Mouse (Mus musculus) bone marrow macrophage, adult 2 months (primary cell): ENCODE results near the gene Sh3d21.

Experiments used
- CTCF ChIP-seq: IDR thresholded peaks from 2 replicates; pipeline ENCODE4 v1.5.1; 2012; ENCODE audit warnings: low read depth, mild to moderate bottlenecking, low read length, moderate library complexity
- POLR2A ChIP-seq: IDR thresholded peaks from 2 replicates; pipeline ENCODE4 v1.6.1; 2012; ENCODE audit warnings: mild to moderate bottlenecking, low read depth, low read length, borderline replicate concordance

DNA sequence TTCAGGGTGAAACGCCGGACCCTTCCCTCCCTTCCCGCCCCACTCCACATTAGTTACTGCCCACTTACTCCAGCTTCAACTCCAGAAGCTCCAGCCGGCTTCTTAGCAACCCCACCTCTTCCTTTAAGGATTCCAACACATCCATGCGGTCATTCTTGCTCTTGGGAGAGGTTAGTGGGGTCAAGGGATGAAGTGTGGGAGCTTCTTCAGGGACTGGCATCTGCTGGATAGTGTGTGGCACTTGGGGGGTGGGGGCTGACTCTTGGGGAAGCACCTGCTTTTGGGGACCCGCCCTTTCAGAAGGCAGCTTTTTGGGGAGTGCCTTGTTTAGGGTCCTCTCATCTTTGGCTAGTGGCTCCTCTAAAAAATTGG, 12.4 kb downstream of the Sh3d21 start:
- TF ChIP-seq POLR2A (no peak), CTCF (no peak)
